Mouse (Mus musculus) stomach, embryonic 16.5 days (tissue): ENCODE data around the gene Mtfr1l. TPM values are rescaled to one million over a fixed set of nuclear protein-coding genes. Genes with fewer than 3 reads are reported as not detected.
"Not testable (repeated sequence)": the region's sequence is repeated elsewhere in the genome, so short reads cannot be mapped to it uniquely, and the experiment has no call there.

Source experiments
- ATAC-seq: fragments of 200-750 bp; cut with Nextera tagmentation; 2 replicates; pipeline ENCODE4 v1.8.0; 2017; ENCODE audit warnings: moderate number of reproducible peaks, moderate TSS enrichment; ENCODE audit not compliant: insufficient read depth, low FRiP score
- H3K27ac ChIP-seq: fragments of 300-500 bp; sonication (generic); 2 replicates; pipeline ENCODE4 v1.5.1; 2014; ENCODE audit warnings: low read length
- H3K27me3 ChIP-seq: fragments of 300-500 bp; sonication (generic); 2 replicates; pipeline ENCODE4 v1.6.1; 2014; ENCODE audit warnings: low read length, control low read depth, mixed read lengths; ENCODE audit not compliant: control insufficient read depth, insufficient read depth
- H3K36me3 ChIP-seq: fragments of 300-500 bp; sonication (generic); 2 replicates; pipeline ENCODE4 v1.6.1; 2014; ENCODE audit warnings: low read length; ENCODE audit not compliant: control insufficient read depth, insufficient read depth
- H3K4me1 ChIP-seq: fragments of 300-500 bp; sonication (generic); 2 replicates; pipeline ENCODE4 v1.6.1; 2014; ENCODE audit warnings: low read length, control low read depth, mixed read lengths; ENCODE audit not compliant: control insufficient read depth, insufficient read depth
- H3K4me2 ChIP-seq: fragments of 300-500 bp; sonication (generic); 2 replicates; pipeline ENCODE4 v1.6.1; 2014; ENCODE audit warnings: low read depth, low read length, mixed read lengths
- H3K4me3 ChIP-seq: fragments of 300-500 bp; sonication (generic); replicated peaks from 2 replicates; pipeline ENCODE4 v1.5.1; 2014; ENCODE audit warnings: mild to moderate bottlenecking, low read length
- H3K9ac ChIP-seq: fragments of 300-500 bp; sonication (generic); 2 replicates; pipeline ENCODE4 v1.6.1; 2014; ENCODE audit warnings: low read length
- H3K9me3 ChIP-seq: fragments of 300-500 bp; sonication (generic); replicated peaks from 2 replicates; pipeline ENCODE4 v1.6.1; 2016; ENCODE audit warnings: low read length, control low read depth; ENCODE audit not compliant: control insufficient read depth
- WGBS: fragments of 180-500 bp; shearing (Covaris S2); extraction: QIAGEN DNeasy Blood & Tissue Kit; methylation state at CpG from one replicate; pipeline ENCODE4 v1.1.7; 2014; 5-methylcytosine and 5-hydroxymethylcytosine counted together
- polyA plus RNA-seq: library from polyadenylated mRNA; unstranded; fragments of >200 nt; fragmentation: Nextera tagmentation; extraction: Ambion mirVana; gene quantifications from 2 replicates; pipeline ENCODE4 v1.2.1, GENCODE M21; 2015

Gene Mtfr1l
- polyA plus RNA-seq, 1 experiment from 2014 or later: 95.1 TPM

DNA sequence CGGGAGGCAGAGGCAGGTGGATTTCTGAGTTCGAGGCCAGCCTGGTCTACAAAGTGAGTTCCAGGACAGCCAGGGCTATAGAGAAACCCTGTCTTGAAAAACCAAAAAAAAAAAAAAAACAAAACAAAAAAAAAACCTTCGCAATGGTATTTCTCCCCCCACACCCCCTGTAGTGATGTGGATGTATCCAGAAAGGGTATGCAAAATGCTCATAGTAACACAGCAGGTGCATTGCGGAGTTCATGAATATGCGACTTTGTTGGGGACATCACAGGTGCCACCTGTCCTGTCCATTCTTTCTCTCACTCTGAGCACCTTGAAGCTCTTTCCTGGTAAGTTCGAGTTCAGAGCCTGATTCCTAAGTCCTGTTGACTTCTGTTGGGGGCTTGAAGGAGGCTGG, 41.0 kb downstream of the Mtfr1l start:
- peaks cover 15% of the 10 kb centered on the region for H3K4me1 ChIP-seq
- not testable (repeated sequence) for H3K9ac ChIP-seq, H3K27me3 ChIP-seq, H3K9me3 ChIP-seq, H3K4me3 ChIP-seq, H3K27ac ChIP-seq, H3K36me3 ChIP-seq, ATAC-seq, H3K4me2 ChIP-seq
- 91% methylated on average over 6 of the region's 6 CpGs for WGBS

- Histone ChIP-seq H3K4me2 (no peak overlapping the region), H3K27me3 (no peaks in the 10 kb centered on the region), H3K4me3 (no peak overlapping the region), H3K4me1 (peaks cover 14% of the 10 kb centered on the region), H3K27ac (peak overlapping the region; percentile 22; the same call in 1 of the 2 replicates), H3K9ac (no peak overlapping the region), H3K9me3 (no peaks in the 10 kb centered on the region), H3K36me3 (no peaks in the 10 kb centered on the region)
- ATAC-seq: peak; percentile 44; the same call in 1 of the 2 replicates
- 49% methylated on average over 6 of the region's 6 CpGs for WGBS
Observed at GRCm38 (mm10) chr4:134491716-134492115, 43.5 kb downstream of the Mtfr1l start.

- ATAC-seq: no peak
- H3K27me3 ChIP-seq: no peaks in the 10 kb centered on the region
- H3K9ac ChIP-seq: no peak overlapping the region
- no peaks in the 10 kb centered on the region for H3K36me3 ChIP-seq
- H3K4me3 ChIP-seq: no peak overlapping the region
- H3K9me3 ChIP-seq: no peaks in the 10 kb centered on the region
- WGBS: 75% methylated on average over 11 of the region's 11 CpGs
- H3K27ac ChIP-seq: no peak overlapping the region
- H3K4me2 ChIP-seq: no peak overlapping the region
- H3K4me1 ChIP-seq: peaks cover 2% of the 10 kb centered on the region; the same call in 1 of the 2 replicates
Observed at GRCm38 (mm10) chr4:134489986-134490665, 45.1 kb downstream of the Mtfr1l start.

GRCm38 (mm10) chr4:134488211-134488610, 47.0 kb downstream of the Mtfr1l start:
- no peak overlapping the region for H3K9ac ChIP-seq
- no peaks in the 10 kb centered on the region for H3K9me3 ChIP-seq
- ATAC-seq: no peak
- no peak overlapping the region for H3K4me2 ChIP-seq
- H3K4me3 ChIP-seq: no peak overlapping the region
- no peaks in the 10 kb centered on the region; the same call in 1 of the 2 replicates for H3K4me1 ChIP-seq
- no peak overlapping the region for H3K27ac ChIP-seq
- H3K36me3 ChIP-seq: no peaks in the 10 kb centered on the region
- H3K27me3 ChIP-seq: no peaks in the 10 kb centered on the region
- 85% methylated on average over 5 of the region's 5 CpGs for WGBS

DNA sequence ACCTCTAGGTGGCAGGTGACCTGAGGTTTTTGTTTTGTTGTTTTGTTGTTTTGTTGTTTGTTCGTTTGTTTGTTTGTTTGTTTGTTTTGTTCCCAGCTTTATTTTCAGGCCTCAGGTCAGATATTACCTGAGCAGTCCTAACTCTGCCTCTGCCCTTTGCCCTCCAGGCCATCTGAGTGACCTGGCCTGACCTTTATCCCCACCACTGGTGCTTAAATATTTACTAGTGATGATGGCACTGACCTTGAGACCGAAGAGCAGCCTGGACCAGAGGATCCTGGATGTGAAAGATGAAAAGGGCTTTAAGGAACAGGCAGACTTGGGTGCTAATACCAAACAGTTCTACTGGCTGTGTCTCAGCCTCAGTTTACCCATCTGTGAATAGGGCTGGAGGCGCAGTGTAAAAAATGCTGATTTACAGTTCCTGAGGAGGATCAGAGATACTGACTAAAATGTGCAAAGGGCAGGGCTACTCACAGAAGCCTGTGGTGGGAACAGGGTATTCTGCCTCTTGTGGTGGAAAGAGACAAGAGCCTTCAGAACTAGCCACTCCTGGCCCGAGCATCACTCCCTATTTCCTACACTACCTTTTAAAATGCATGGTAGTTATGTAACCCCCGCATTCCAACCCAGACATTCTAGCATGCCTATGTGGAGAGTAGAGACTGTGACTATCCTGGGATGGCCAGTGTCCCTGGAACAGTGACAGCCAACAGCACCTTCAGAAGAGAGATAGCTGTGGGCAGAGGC, 49.9 kb downstream of the Mtfr1l start:
- Histone ChIP-seq H3K4me2 (no peak overlapping the region), H3K9ac (no peak overlapping the region), H3K9me3 (no peaks in the 10 kb centered on the region), H3K27ac (no peak overlapping the region), H3K36me3 (no peaks in the 10 kb centered on the region), H3K4me1 (no peaks in the 10 kb centered on the region), H3K4me3 (no peak overlapping the region), H3K27me3 (no peaks in the 10 kb centered on the region)
- WGBS: 76% methylated on average over 5 of the region's 5 CpGs
- no peak for ATAC-seq

DNA sequence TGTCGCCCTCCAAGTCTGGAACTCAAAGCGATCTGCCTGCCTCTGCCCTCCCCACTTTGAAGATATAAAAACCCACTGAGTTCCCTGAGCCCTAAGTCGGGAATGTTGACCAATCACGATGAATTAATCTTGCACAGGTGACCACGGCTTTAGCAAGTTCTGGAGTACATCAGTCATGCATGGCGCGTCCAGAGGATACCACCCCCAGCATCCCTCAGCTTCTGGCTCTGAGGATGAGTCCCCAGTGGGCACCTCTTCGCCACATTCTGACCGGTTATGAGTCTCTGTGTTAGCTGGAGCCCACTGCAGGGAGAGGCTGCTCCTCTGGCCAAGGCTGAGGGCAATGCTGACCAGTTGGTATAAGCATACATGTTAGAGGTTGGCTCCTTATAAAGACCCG, 51.0 kb downstream of the Mtfr1l start:
- WGBS: 78% methylated on average over 10 of the region's 10 CpGs
- Histone ChIP-seq H3K27ac (no peak overlapping the region), H3K9me3 (no peaks in the 10 kb centered on the region), H3K36me3 (no peaks in the 10 kb centered on the region), H3K9ac (no peak overlapping the region), H3K4me1 (no peaks in the 10 kb centered on the region), H3K4me3 (no peak overlapping the region), H3K27me3 (no peaks in the 10 kb centered on the region), H3K4me2 (no peak overlapping the region)
- no peak for ATAC-seq

GRCm38 (mm10) chr4:134483696-134484095, 51.5 kb downstream of the Mtfr1l start:
- H3K4me3 ChIP-seq: no peak overlapping the region
- WGBS: 41% methylated on average over 6 of the region's 6 CpGs
- H3K4me1 ChIP-seq: no peaks in the 10 kb centered on the region
- no peaks in the 10 kb centered on the region for H3K27me3 ChIP-seq
- H3K9ac ChIP-seq: no peak overlapping the region
- ATAC-seq: no peak
- H3K9me3 ChIP-seq: no peaks in the 10 kb centered on the region
- H3K27ac ChIP-seq: no peak overlapping the region
- no peak overlapping the region for H3K4me2 ChIP-seq
- H3K36me3 ChIP-seq: no peaks in the 10 kb centered on the region

GRCm38 (mm10) chr4:134483078-134483688, 52.0 kb downstream of the Mtfr1l start:
- WGBS: 59% methylated on average over 6 of the region's 6 CpGs
- Histone ChIP-seq H3K27ac (no peak overlapping the region), H3K9me3 (no peaks in the 10 kb centered on the region), H3K36me3 (no peaks in the 10 kb centered on the region), H3K4me2 (no peak overlapping the region), H3K4me1 (no peaks in the 10 kb centered on the region), H3K27me3 (no peaks in the 10 kb centered on the region), H3K9ac (no peak overlapping the region), H3K4me3 (no peak overlapping the region)
- ATAC-seq: no peak

DNA sequence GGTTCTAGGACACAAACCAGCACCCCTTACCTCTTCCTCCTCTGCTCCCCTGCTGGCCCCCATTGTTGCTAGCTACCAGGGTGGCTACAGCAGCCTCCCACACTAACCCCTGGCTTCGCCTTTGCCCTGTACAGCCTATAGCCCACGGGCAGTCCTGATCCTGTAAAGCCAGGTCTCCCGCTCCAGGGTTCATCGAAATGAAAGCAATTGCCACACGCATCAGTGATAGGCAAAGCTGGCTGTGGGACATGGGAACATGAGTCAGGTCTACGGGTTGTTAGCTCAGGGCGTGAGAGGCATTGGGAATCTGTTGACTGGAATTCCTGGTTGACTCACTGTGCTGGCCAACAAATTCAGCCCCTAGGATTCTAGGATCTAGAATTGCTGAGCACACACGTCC, 52.7 kb downstream of the Mtfr1l start:
- Histone ChIP-seq H3K36me3 (no peaks in the 10 kb centered on the region), H3K9ac (no peak overlapping the region), H3K4me2 (0 out of 2 replicates have a peak overlapping the region, but pooled peaks have one; percentile 23), H3K27ac (no peak overlapping the region; the same call in 1 of the 2 replicates), H3K27me3 (no peaks in the 10 kb centered on the region), H3K9me3 (no peaks in the 10 kb centered on the region), H3K4me3 (no peak overlapping the region), H3K4me1 (no peaks in the 10 kb centered on the region)
- WGBS: 71% methylated on average over 8 of the region's 8 CpGs
- peak; percentile 57; the same call in 1 of the 2 replicates for ATAC-seq
